Mouse (Mus musculus) neural tube, embryonic 14.5 days (tissue): ENCODE data around the gene Pwwp2b. TPM values are rescaled to one million over a fixed set of nuclear protein-coding genes. Genes with fewer than 3 reads are reported as not detected.

ENCODE experiments used
- ATAC-seq: fragments of 200-750 bp; cut with Nextera tagmentation; 2 replicates; pipeline ENCODE4 v1.8.0; 2017; ENCODE audit warnings: low read depth, mild to moderate bottlenecking, moderate TSS enrichment, moderate library complexity
- H3K27ac ChIP-seq: fragments of 300-500 bp; sonication (generic); 2 replicates; pipeline ENCODE4 v1.5.1; 2014; ENCODE audit warnings: low read depth, mild to moderate bottlenecking, control low read depth, low read length, moderate library complexity, mixed read lengths
- H3K27me3 ChIP-seq: fragments of 300-500 bp; sonication (generic); 2 replicates; pipeline ENCODE4 v1.6.1; 2014; ENCODE audit warnings: low read length; ENCODE audit not compliant: control insufficient read depth, insufficient read depth
- H3K36me3 ChIP-seq: fragments of 300-500 bp; sonication (generic); 2 replicates; pipeline ENCODE4 v1.6.1; 2014; ENCODE audit warnings: low read length, mixed read lengths; ENCODE audit not compliant: control insufficient read depth, insufficient read depth
- H3K4me1 ChIP-seq: fragments of 300-500 bp; sonication (generic); 2 replicates; pipeline ENCODE4 v1.6.1; 2014; ENCODE audit warnings: low read length; ENCODE audit not compliant: control insufficient read depth, insufficient read depth
- H3K4me2 ChIP-seq: fragments of 300-500 bp; sonication (generic); 2 replicates; pipeline ENCODE4 v1.6.1; 2014; ENCODE audit warnings: mild to moderate bottlenecking, low read depth, low read length, control low read depth
- H3K4me3 ChIP-seq: fragments of 300-500 bp; sonication (generic); 2 replicates; pipeline ENCODE4 v1.5.1; 2014; ENCODE audit warnings: low read depth, low read length, control low read depth, mixed read lengths
- H3K9ac ChIP-seq: fragments of 300-500 bp; sonication (generic); replicated peaks from 2 replicates; pipeline ENCODE4 v1.6.1; 2014; ENCODE audit warnings: low read depth, mild to moderate bottlenecking, control low read depth, low read length, mixed read lengths
- H3K9me3 ChIP-seq: fragments of 300-500 bp; sonication (generic); 2 replicates; pipeline ENCODE4 v1.6.1; 2016; ENCODE audit warnings: low read length; ENCODE audit not compliant: control insufficient read depth
- WGBS: fragments of 180-500 bp; shearing (Covaris S2); extraction: QIAGEN DNeasy Blood & Tissue Kit; methylation state at CpG from one replicate; pipeline ENCODE4 v1.1.7; 2014; 5-methylcytosine and 5-hydroxymethylcytosine counted together
- polyA plus RNA-seq: library from polyadenylated mRNA; unstranded; fragments of >200 nt; fragmentation: Nextera tagmentation; extraction: Ambion mirVana; gene quantifications from 2 replicates; pipeline ENCODE4 v1.2.1, GENCODE M21; 2014

Pwwp2b gene
- 5.6 and 6.4 TPM in 2 replicates for polyA plus RNA-seq

GRCm38 (mm10) chr7:139247881-139248614, at the start of gene Pwwp2b:
TSS of gene Pwwp2b (plus strand) at chr7:139248482.
- H3K4me1 ChIP-seq, result peaks cover 22% of the 10 kb centered on the region
- peak; percentile 78 for ATAC-seq
- H3K9me3 ChIP-seq, result no peaks in the 10 kb centered on the region
- under 1% methylated on average over 59 of the region's 72 CpGs for WGBS
- peak within 1 kb of the TSS; percentile 80 for H3K9ac ChIP-seq
- peak within 1 kb of the TSS; percentile 99 for H3K4me2 ChIP-seq
- peak within 1 kb of the TSS; percentile 58 for H3K4me3 ChIP-seq
- 0 out of 2 replicates have a peak, but pooled peaks cover 2% of the 10 kb centered on the region for H3K27me3 ChIP-seq
- no peaks in the 10 kb centered on the region for H3K36me3 ChIP-seq
- peak within 1 kb of the TSS; percentile 48 for H3K27ac ChIP-seq

- Histone ChIP-seq H3K4me1 (no peaks in the 10 kb centered on the region), H3K9ac (no peak overlapping the region), H3K4me2 (no peak overlapping the region), H3K4me3 (no peak overlapping the region), H3K36me3 (no peaks in the 10 kb centered on the region), H3K9me3 (no peaks in the 10 kb centered on the region), H3K27me3 (no peaks in the 10 kb centered on the region), H3K27ac (no peak overlapping the region)
- 31% methylated on average over 7 of the region's 7 CpGs for WGBS
- peak; percentile 61; the same call in 1 of the 2 replicates for ATAC-seq
Measured at GRCm38 (mm10) chr7:139200108-139200507, 48.2 kb upstream of the Pwwp2b start.

- no peak for ATAC-seq
- Histone ChIP-seq H3K36me3 (no peaks in the 10 kb centered on the region), H3K4me2 (no peak overlapping the region), H3K27ac (no peak overlapping the region), H3K9ac (no peak overlapping the region), H3K9me3 (no peaks in the 10 kb centered on the region), H3K27me3 (no peaks in the 10 kb centered on the region), H3K4me1 (no peaks in the 10 kb centered on the region), H3K4me3 (no peak overlapping the region)
- 64% methylated on average over 6 of the region's 6 CpGs for WGBS
Measured at GRCm38 (mm10) chr7:139201209-139201608, 47.1 kb upstream of the Pwwp2b start.

GRCm38 (mm10) chr7:139208023-139208772, 40.1 kb upstream of the Pwwp2b start:
- Histone ChIP-seq H3K4me3 (no peak overlapping the region), H3K4me2 (no peak overlapping the region), H3K27me3 (no peaks in the 10 kb centered on the region), H3K36me3 (no peaks in the 10 kb centered on the region), H3K4me1 (0 out of 2 replicates have a peak, but pooled peaks cover 4% of the 10 kb centered on the region), H3K27ac (no peak overlapping the region), H3K9me3 (no peaks in the 10 kb centered on the region), H3K9ac (no peak overlapping the region)
- no peak for ATAC-seq
- 29% methylated on average over 7 of the region's 7 CpGs for WGBS

- Histone ChIP-seq H3K36me3 (no peaks in the 10 kb centered on the region), H3K9me3 (no peaks in the 10 kb centered on the region), H3K4me3 (no peak overlapping the region), H3K9ac (no peak overlapping the region), H3K4me2 (no peak overlapping the region), H3K27me3 (no peaks in the 10 kb centered on the region), H3K4me1 (peaks cover 4% of the 10 kb centered on the region; the same call in 1 of the 2 replicates), H3K27ac (no peak overlapping the region)
- 82% methylated on average over 4 of the region's 4 CpGs for WGBS
- no peak for ATAC-seq
Measured at GRCm38 (mm10) chr7:139208773-139209095, 39.5 kb upstream of the Pwwp2b start.

GRCm38 (mm10) chr7:139211761-139212160, 36.5 kb upstream of the Pwwp2b start:
- no peak for ATAC-seq
- WGBS, result 86% methylated on average over 6 of the region's 6 CpGs
- no peak overlapping the region for H3K4me2 ChIP-seq

GRCm38 (mm10) chr7:139212754-139213745, 35.2 kb upstream of the Pwwp2b start, which contains the start of the genes Lrrc27 and Stk32c:
TSS of gene Lrrc27 (plus strand) at chr7:139212988.
TSS of gene Stk32c (minus strand) at chr7:139213307.
- 2% methylated on average over 53 of the region's 53 CpGs for WGBS
- H3K4me2 ChIP-seq, result peak within 1 kb of the TSS; percentile 57
- no peaks in the 10 kb centered on the region for H3K9me3 ChIP-seq
- no peaks in the 10 kb centered on the region for H3K27me3 ChIP-seq
- H3K36me3 ChIP-seq, result no peaks in the 10 kb centered on the region
- H3K27ac ChIP-seq, result peak within 1 kb of the TSS; percentile 85
- peak; percentile 97 for ATAC-seq
- peak within 1 kb of the TSS; percentile 57 for H3K4me3 ChIP-seq
- H3K4me1 ChIP-seq, result peaks cover 4% of the 10 kb centered on the region; the same call in 1 of the 2 replicates
- peak within 1 kb of the TSS; percentile 69 for H3K9ac ChIP-seq

More at GRCm38 (mm10) chr7:139211761-139212160, 36.5 kb upstream of the Pwwp2b start:
- Histone ChIP-seq H3K4me3 (no peak overlapping the region), H3K9ac (no peak overlapping the region), H3K27me3 (no peaks in the 10 kb centered on the region), H3K9me3 (no peaks in the 10 kb centered on the region), H3K4me1 (peaks cover 4% of the 10 kb centered on the region; the same call in 1 of the 2 replicates), H3K27ac (no peak overlapping the region), H3K36me3 (no peaks in the 10 kb centered on the region)

- Histone ChIP-seq H3K27me3 (no peaks in the 10 kb centered on the region), H3K27ac (peak overlapping the region; percentile 85), H3K4me2 (peak overlapping the region; percentile 57), H3K36me3 (no peaks in the 10 kb centered on the region), H3K9me3 (no peaks in the 10 kb centered on the region), H3K4me1 (peaks cover 4% of the 10 kb centered on the region; the same call in 1 of the 2 replicates), H3K9ac (no peak overlapping the region; the same call in 1 of the 2 replicates), H3K4me3 (peak overlapping the region; percentile 57)
- WGBS, result 65% methylated on average over 3 of the region's 3 CpGs
- ATAC-seq, result peak; percentile 2; the same call in 1 of the 2 replicates
Measured at GRCm38 (mm10) chr7:139213751-139214150, 34.5 kb upstream of the Pwwp2b start.
